Mouse (Mus musculus) thymus, postnatal 0 days (tissue): ENCODE data around the gene Gm16427. TPM values are rescaled to one million over a fixed set of nuclear protein-coding genes. Genes with fewer than 3 reads are reported as not detected.
"Not testable (repeated sequence)": the region's sequence is repeated elsewhere in the genome, so short reads cannot be mapped to it uniquely, and the experiment has no call there.

ENCODE experiments used
- DNase-seq: peaks from one replicate; pipeline ENCODE4 v3.0.0-alpha.2; 2015; ENCODE audit warnings: low spot score
- polyA plus RNA-seq: library from polyadenylated mRNA; unstranded; fragments of >200 nt; fragmentation: Nextera tagmentation; extraction: Ambion mirVana; gene quantifications from 2 replicates; pipeline ENCODE4 v1.2.1, GENCODE M21; 2015

Gene Gm16427
- not detected in 2 replicates for polyA plus RNA-seq

DNA sequence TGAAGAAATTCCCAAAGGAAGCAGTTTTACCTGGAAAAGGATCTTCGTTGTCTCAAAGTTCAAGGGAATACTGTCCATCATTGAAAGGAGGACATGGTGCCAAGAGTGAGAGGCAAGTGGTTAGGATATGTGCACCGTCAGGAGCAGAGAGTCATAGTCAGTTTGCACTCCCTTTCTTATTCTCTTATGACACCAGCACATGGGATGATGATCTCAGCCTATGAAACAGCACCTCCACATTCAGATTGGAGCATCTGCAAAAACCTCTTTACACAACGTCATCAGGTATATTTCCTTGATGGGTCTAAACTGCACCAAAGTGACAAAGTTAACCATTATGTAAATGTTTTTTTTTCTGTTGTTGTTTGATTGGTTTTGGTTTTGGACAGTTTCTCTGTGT lies at the start of gene Gm16427:
Gene Gm16427, minus strand, starts transcription at position 101 of the 400 bp plus-strand sequence.
- not testable (repeated sequence) for DNase-seq

Other genes with a start within 250 kb of the Gm16427 start
- not detected in 2 replicates for gene C87414, start 131.4 kb upstream of the Gm16427 start, polyA plus RNA-seq